Mouse (Mus musculus): Measurements from ENCODE around the gene Pcif1. TPM values are rescaled to one million over a fixed set of nuclear protein-coding genes. Genes with fewer than 3 reads are reported as not detected.
A peak's percentile ranks its signal among the peaks of the same experiment; 100 is the strongest.
"Not testable (repeated sequence)": the region's sequence is repeated elsewhere in the genome, so short reads cannot be mapped to it uniquely, and the experiment has no call there.

Gene Pcif1
- polyA plus RNA-seq, 1 experiment: 18.3 TPM

DNA sequence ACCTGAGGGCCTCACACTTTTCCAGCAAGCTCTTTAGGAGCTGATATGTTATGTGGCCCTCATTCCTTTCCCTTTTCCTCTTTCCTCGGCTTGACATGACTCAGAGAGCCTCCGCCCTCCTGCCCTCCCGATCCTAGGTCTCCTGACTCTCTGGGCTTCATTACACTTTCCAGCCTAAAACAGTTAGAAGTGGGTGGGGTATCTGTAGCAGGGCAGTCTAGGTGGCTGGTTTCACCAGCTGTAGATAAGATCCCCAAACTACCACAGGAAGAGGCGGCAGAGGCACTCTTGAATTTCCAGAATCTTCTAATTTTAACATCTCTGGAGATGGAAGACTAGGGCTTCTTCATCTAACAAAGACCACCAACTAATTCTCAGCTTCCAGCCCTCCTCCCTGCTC lies 14.5 kb upstream of the Pcif1 start:
- Histone ChIP-seq H3K4me3 (ENCODE audit: insufficient read depth, low read length) (no peak overlapping the region), H3K27ac (ENCODE audit: insufficient read depth, low read length) (no peak overlapping the region), H3K4me1 (ENCODE audit: control insufficient read depth, insufficient read depth, low read length) (peaks cover 12% of the 10 kb centered on the region)
- no peak for TF ChIP-seq POLR2A (IDR thresholded peaks at IDR 0.05; ENCODE audit: low read depth, low read length)

DNA sequence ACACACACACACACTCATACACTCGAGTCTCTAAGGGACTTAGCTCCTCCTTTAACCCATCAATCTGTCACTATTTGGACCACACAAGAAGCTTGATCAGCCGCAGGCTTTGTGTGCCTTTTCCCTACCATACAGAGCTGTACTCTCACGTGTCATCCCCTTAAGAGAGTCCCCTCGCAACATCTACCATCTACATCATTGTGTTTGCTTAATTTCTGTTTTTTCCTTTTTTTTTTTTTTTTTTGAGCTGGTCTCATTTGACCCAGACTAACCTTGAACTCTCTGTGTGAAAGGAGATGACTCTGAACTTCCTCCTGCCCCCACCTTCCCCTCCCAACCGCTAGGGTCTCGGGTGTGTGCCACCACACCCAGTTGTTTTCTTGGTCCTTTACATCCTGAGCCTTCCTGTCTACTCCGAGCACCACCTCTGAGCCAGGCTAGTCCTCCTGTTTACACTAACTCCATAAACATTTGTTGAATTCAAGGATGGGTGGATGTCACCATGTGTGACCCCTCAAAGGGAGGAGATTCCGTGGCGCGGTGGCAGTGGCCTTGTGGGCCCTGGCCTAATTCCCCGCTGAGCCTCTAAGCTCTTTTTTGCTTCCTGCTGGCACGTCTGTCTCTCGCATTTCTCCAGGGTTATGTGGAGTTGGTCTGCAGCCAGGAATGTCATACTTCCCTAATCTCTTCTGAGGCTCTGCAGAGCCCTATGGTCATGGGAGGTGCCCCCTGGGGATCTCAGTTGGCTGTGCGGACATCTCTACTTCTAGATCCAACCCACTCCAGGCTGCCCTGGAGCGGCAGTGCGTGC lies 12.2 kb upstream of the Pcif1 start:
- peaks cover 7% of the 10 kb centered on the region for H3K4me1 ChIP-seq (ENCODE audit: control insufficient read depth, insufficient read depth, low read length)
- H3K27ac ChIP-seq (ENCODE audit: insufficient read depth, low read length): no peak overlapping the region
- TF ChIP-seq CTCF (IDR thresholded peaks at IDR 0.05; ENCODE audit: borderline replicate concordance, insufficient read depth, low read length): no peak
- TF ChIP-seq POLR2A (IDR thresholded peaks at IDR 0.05; ENCODE audit: low read depth, low read length): no peak
- no peak overlapping the region for H3K4me3 ChIP-seq (ENCODE audit: insufficient read depth, low read length)

DNA sequence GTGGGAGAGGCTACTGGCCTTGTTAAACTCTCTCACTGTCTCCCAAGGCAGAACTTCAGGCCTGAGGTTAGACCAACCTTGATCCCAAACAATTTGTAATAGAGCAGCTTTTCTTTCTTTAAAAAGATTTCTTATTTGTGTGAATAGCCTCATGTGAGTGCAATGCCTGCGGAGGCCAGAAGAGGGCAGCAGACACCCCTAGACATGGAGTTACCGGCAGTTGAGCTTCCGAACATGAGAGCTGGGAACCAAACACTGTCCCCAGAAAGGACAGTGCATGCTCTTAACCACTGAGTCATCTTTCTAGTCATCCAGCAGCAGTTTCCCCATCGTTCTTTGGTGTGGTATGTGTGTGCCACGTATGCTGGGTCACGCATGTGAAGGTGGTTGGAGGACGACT lies 11.5 kb upstream of the Pcif1 start:
- no peak for TF ChIP-seq POLR2A (IDR thresholded peaks at IDR 0.05; ENCODE audit: low read depth, low read length)
- peak; percentile 26; the same call in 1 of the 2 replicates for TF ChIP-seq CTCF (IDR thresholded peaks at IDR 0.05; ENCODE audit: borderline replicate concordance, insufficient read depth, low read length)
- H3K27ac ChIP-seq (ENCODE audit: insufficient read depth, low read length): no peak overlapping the region
- peaks cover 6% of the 10 kb centered on the region for H3K4me1 ChIP-seq (ENCODE audit: control insufficient read depth, insufficient read depth, low read length)
- H3K4me3 ChIP-seq (ENCODE audit: insufficient read depth, low read length): no peak overlapping the region

DNA sequence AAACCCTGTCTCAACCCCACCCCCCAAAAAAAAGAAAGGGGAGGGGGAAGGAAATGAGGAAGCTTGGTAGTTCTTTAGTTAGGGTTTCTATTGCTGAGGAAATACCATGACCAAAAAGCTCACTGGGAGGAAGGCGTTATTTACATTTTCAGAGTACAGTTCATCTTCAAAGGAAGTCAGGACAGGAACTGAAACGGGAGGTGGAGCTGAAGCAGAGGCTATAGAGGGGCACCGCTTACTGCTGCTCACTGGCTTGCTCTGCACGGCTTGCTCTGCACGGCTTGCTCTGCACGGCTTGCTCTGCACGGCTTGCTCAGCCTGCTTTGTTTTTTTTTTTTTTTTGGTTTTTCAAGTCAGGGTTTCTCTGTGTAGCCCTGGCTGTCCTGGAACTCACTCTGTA lies 10.6 kb upstream of the Pcif1 start:
- H3K27ac ChIP-seq (ENCODE audit: insufficient read depth, low read length): no peak overlapping the region
- no peak overlapping the region for H3K4me3 ChIP-seq (ENCODE audit: insufficient read depth, low read length)
- TF ChIP-seq CTCF (IDR thresholded peaks at IDR 0.05; ENCODE audit: borderline replicate concordance, insufficient read depth, low read length) (no peak), POLR2A (IDR thresholded peaks at IDR 0.05; ENCODE audit: low read depth, low read length) (no peak)
- peaks cover 4% of the 10 kb centered on the region for H3K4me1 ChIP-seq (ENCODE audit: control insufficient read depth, insufficient read depth, low read length)

- TF ChIP-seq CTCF (IDR thresholded peaks at IDR 0.05; ENCODE audit: borderline replicate concordance, insufficient read depth, low read length) (no peak), POLR2A (IDR thresholded peaks at IDR 0.05; ENCODE audit: low read depth, low read length) (no peak)
- Histone ChIP-seq H3K4me3 (ENCODE audit: insufficient read depth, low read length) (no peak overlapping the region), H3K4me1 (ENCODE audit: control insufficient read depth, insufficient read depth, low read length) (no peaks in the 10 kb centered on the region; the same call in 1 of the 2 replicates), H3K27ac (ENCODE audit: insufficient read depth, low read length) (no peak overlapping the region)
Measured at GRCm38 (mm10) chr2:164871602-164872303, 7.4 kb upstream of the Pcif1 start.

DNA sequence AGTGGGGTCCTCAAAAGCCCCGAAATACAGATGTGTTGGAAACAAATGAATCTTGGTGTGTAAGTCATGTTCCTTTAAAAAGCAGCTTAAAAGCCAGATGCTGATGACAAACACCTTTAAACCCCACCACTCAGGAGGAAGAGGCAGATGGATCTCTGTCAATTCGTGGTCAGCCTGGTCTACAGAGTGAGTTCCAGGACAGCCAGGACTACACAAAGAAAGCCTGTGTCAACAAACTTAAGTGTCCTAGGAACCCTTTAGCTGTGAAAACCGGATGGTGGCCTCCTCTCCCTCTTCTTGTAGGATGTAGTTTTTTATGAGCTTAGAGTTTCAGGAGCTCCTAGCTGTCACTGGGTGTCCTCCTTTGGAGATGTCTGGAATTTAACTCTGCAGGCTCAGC lies 5.5 kb upstream of the Pcif1 start:
- H3K27ac ChIP-seq (ENCODE audit: insufficient read depth, low read length): no peak overlapping the region
- H3K4me3 ChIP-seq (ENCODE audit: insufficient read depth, low read length): no peak overlapping the region
- H3K4me1 ChIP-seq (ENCODE audit: control insufficient read depth, insufficient read depth, low read length): no peaks in the 10 kb centered on the region; the same call in 1 of the 2 replicates
- TF ChIP-seq POLR2A (IDR thresholded peaks at IDR 0.05; ENCODE audit: low read depth, low read length) (no peak), CTCF (IDR thresholded peaks at IDR 0.05; ENCODE audit: borderline replicate concordance, insufficient read depth, low read length) (no peak)

DNA sequence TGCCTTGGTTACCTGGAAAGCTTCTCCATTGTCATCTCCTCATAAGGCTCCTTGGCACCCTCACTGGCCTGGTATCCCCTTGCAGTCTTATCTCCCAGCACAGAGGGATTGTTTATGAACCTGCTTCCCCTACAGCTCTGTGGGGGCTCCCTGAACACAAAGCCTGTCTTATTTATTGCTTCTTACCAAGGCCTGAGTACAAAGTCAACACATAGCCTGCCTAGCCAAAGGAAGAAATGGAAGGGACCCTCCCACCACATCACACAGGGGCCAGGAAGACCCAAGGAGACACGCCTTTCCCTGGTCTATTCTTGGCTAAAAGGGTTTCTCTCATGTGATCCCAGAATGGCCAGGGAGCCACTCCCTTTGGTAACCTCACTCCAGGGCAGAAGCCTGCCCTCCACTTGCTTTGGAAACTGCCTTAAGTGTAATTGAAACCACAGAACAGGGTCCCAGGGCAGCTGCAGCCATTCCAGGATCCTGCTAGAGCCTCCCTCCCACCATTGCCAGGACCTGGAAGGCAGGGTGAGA lies 4.8 kb upstream of the Pcif1 start:
- peak overlapping the region; percentile 23; the same call in 1 of the 2 replicates for H3K27ac ChIP-seq (ENCODE audit: insufficient read depth, low read length)
- TF ChIP-seq CTCF (IDR thresholded peaks at IDR 0.05; ENCODE audit: borderline replicate concordance, insufficient read depth, low read length): no peak
- 0 out of 2 replicates have a peak, but pooled peaks have one; percentile 50 for TF ChIP-seq POLR2A (IDR thresholded peaks at IDR 0.05; ENCODE audit: low read depth, low read length)
- no peak overlapping the region for H3K4me3 ChIP-seq (ENCODE audit: insufficient read depth, low read length)
- H3K4me1 ChIP-seq (ENCODE audit: control insufficient read depth, insufficient read depth, low read length): no peaks in the 10 kb centered on the region; the same call in 1 of the 2 replicates

DNA sequence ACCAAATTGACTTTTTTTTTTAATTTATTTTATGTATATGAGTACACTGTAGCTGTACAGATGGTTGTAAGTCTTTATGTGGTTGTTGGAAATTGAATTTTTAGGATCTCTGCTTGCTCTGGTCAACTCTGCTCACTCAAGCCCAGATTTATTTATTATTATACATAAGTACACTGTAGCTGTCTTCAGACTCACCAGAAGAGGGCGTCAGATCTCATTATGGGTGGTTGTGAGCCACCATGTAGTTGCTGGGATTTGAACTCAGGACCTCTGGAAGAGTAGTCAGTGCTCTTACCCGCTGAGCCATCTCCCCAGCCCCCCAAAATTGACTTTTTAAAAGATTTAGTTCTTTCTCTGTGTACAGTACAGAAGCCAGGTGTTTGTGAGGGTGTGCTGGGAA lies 3.5 kb upstream of the Pcif1 start:
- H3K4me3 ChIP-seq (ENCODE audit: insufficient read depth, low read length); H3K4me1 ChIP-seq (ENCODE audit: control insufficient read depth, insufficient read depth, low read length); H3K27ac ChIP-seq (ENCODE audit: insufficient read depth, low read length): not testable (repeated sequence)

GRCm38 (mm10) chr2:164877376-164878215 lies 1.5 kb upstream of the Pcif1 start:
- H3K27ac ChIP-seq (ENCODE audit: insufficient read depth, low read length); H3K4me3 ChIP-seq (ENCODE audit: insufficient read depth, low read length); H3K4me1 ChIP-seq (ENCODE audit: control insufficient read depth, insufficient read depth, low read length): not testable (repeated sequence)
